ENCODE assay signal across 18 mouse cellular contexts in genomic region chr17:78601601-78602000, GRCm38 (mm10).
DNase-seq lines count a peak whose midpoint lies in the region; ATAC-seq and TF ChIP-seq lines count a peak whose summit lies in the region.
"Had no signal": no experiment of that assay in that cellular context is flagged by ENCODE, and none has a peak within 500 bp of the region (broad histone marks: within the 10 kb centered on the region; RNA-seq: fewer than 3 reads in every experiment).

No protein-coding gene starts in this region.

- H3K4me3 ChIP-seq in cerebellum, adult 2 months (replicated peaks; ENCODE audit: insufficient read depth, low read depth, low read length): no peak overlapping the region
- H3K4me3 ChIP-seq: heart, embryonic 12.5 days; intestine, embryonic 15.5 days; kidney, embryonic 15.5 days; neural tube, embryonic 13.5 days had no signal

- intact Hi-C loops in gastrocnemius, postnatal 36 days (cut with DNase I): loop anchor here (5.0 kb wide), 1 partner anchor 404 kb away; no protein-coding TSS in a partner anchor
- intact Hi-C loops in left cerebral cortex, postnatal 4 days (cut with DNase I): loop anchor here (10.0 kb wide), 1 partner anchor 397 kb away; the partner anchor contains the start of gene Crim1

- H3K27ac ChIP-seq in cerebellum, adult 2 months (ENCODE audit: insufficient read depth, low read length): peak overlapping the region; percentile 57; the same call in 1 of the 2 replicates
- H3K27ac ChIP-seq: intestine, embryonic 15.5 days; kidney, embryonic 15.5 days; neural tube, embryonic 13.5 days had no signal

- TF ChIP-seq CTCF in cerebellum, adult 2 months (IDR thresholded peaks at IDR 0.05; ENCODE audit: borderline replicate concordance, insufficient read depth, low read depth, low read length): no peak

- no peaks in the 10 kb centered on the region for H3K4me1 ChIP-seq in cerebellum, adult 2 months (ENCODE audit: control insufficient read depth, insufficient read depth, low read length)
- H3K4me1 ChIP-seq: heart, embryonic 12.5 days; intestine, embryonic 15.5 days; kidney, embryonic 15.5 days had no signal

- no peaks in the 10 kb centered on the region for H3K27me3 ChIP-seq in cerebellum, adult 2 months (ENCODE audit: control insufficient read depth, insufficient read depth, low read length)
- H3K27me3 ChIP-seq: heart, embryonic 12.5 days; intestine, embryonic 15.5 days; kidney, embryonic 15.5 days; neural tube, embryonic 13.5 days had no signal

- TF ChIP-seq POLR2A in cerebellum, adult 2 months (IDR thresholded peaks at IDR 0.05; ENCODE audit: borderline replicate concordance, insufficient read depth, low read length): no peak

- WGBS in cerebellum, adult 2 months: 52% methylated on average over 12 of the region's 12 CpGs

- ATAC-seq in monocyte, adult 5-6 weeks (replicated peaks; ENCODE audit: insufficient number of reproducible peaks, low FRiP score, low TSS enrichment, poor library complexity, severe bottlenecking): no peak
- ATAC-seq: liver, postnatal 0 days had no signal

- DNase-seq in cerebellum, adult 2 months: peak in 1 of 2 experiments; percentile 40
- no peak for DNase-seq in cerebellum, postnatal 14 days
- peak; percentile 21 for DNase-seq in gastrocnemius, postnatal 25 days
- no peak for DNase-seq in gastrocnemius, postnatal 36 days
- DNase-seq in left cerebral cortex, postnatal 4 days: peak; percentile 34
- DNase-seq in left cerebral cortex, adult 8-10 months (ENCODE audit: low spot score in 2 of 2): no peak
- DNase-seq in right cerebral cortex, postnatal 25 days: peak; percentile 13
- DNase-seq: adrenal gland, postnatal 25 days; cerebellum, postnatal 36 days; heart, postnatal 36 days; liver, postnatal 0 days; lung, postnatal 36 days; thymus, postnatal 4 days had no signal

Comparison
In these comparisons a context has a peak if more than half of its experiments do, and no peak if none do; other contexts are left out.
1. DNase-seq: peak in gastrocnemius, postnatal 25 days (single experiment), left cerebral cortex, postnatal 4 days (single experiment) and right cerebral cortex, postnatal 25 days (single experiment); none in cerebellum, postnatal 14 days (0 of 2), gastrocnemius, postnatal 36 days (0 of 2) and left cerebral cortex, adult 8-10 months (0 of 2).